Mouse (Mus musculus): ENCODE data around the gene Vipas39.
"Not testable (repeated sequence)": the region's sequence is repeated elsewhere in the genome, so short reads cannot be mapped to it uniquely, and the experiment has no call there.

The Vipas39 gene

GRCm38 (mm10) chr12:87266827-87267603 is 959 bp upstream of the Vipas39 start:
- DNase-seq, result peak; percentile 58

GRCm38 (mm10) chr12:87265444-87265843 is 612 bp downstream of the Vipas39 start:
- DNase-seq, result no peak

GRCm38 (mm10) chr12:87260562-87260961 is 5.5 kb downstream of the Vipas39 start:
- no peak for DNase-seq

GRCm38 (mm10) chr12:87256629-87257028 is 9.4 kb downstream of the Vipas39 start:
- no peak for DNase-seq

- no peak for DNase-seq
Observed at GRCm38 (mm10) chr12:87253878-87254277, 12.2 kb downstream of the Vipas39 start.

- no peak for DNase-seq
Observed at GRCm38 (mm10) chr12:87250161-87250560, 15.9 kb downstream of the Vipas39 start.

- no peak for DNase-seq
Observed at GRCm38 (mm10) chr12:87238632-87239031, 27.4 kb downstream of the Vipas39 start, which contains the start of gene Noxred1. Gene Noxred1, minus strand, starts transcription at chr12:87238732.

- DNase-seq, result no peak
Observed at GRCm38 (mm10) chr12:87236882-87237483, 29.1 kb downstream of the Vipas39 start.

GRCm38 (mm10) chr12:87230379-87230895 is 35.6 kb downstream of the Vipas39 start:
- DNase-seq, result no peak

GRCm38 (mm10) chr12:87229633-87230032 is 36.4 kb downstream of the Vipas39 start:
- no peak for DNase-seq

GRCm38 (mm10) chr12:87226801-87227200 is 39.3 kb downstream of the Vipas39 start:
- DNase-seq, result no peak

GRCm38 (mm10) chr12:87224950-87225349 is 41.1 kb downstream of the Vipas39 start:
- no peak for DNase-seq

- DNase-seq, result peak; percentile 26
Observed at GRCm38 (mm10) chr12:87219362-87219761, 46.7 kb downstream of the Vipas39 start.

GRCm38 (mm10) chr12:87217596-87217995 is 48.5 kb downstream of the Vipas39 start:
- no peak for DNase-seq

GRCm38 (mm10) chr12:87216053-87216452 is 50.0 kb downstream of the Vipas39 start:
- DNase-seq, result no peak

- no peak for DNase-seq
Observed at GRCm38 (mm10) chr12:87212844-87213606, 53.0 kb downstream of the Vipas39 start.

GRCm38 (mm10) chr12:87205789-87206188 is 60.3 kb downstream of the Vipas39 start:
- not testable (repeated sequence) for DNase-seq

- no peak for DNase-seq
Observed at GRCm38 (mm10) chr12:87201694-87202093, 64.4 kb downstream of the Vipas39 start.

GRCm38 (mm10) chr12:87199973-87200586 is 66.0 kb downstream of the Vipas39 start, which contains the start of gene Tmed8:
Gene Tmed8, minus strand, starts transcription at chr12:87200454.
- peak; percentile 92 for DNase-seq

GRCm38 (mm10) chr12:87199206-87199972 is 66.7 kb downstream of the Vipas39 start, which contains the start of gene Samd15:
Gene Samd15, plus strand, starts transcription at chr12:87199723.
- DNase-seq, result peak; percentile 59

- DNase-seq, result no peak
Observed at GRCm38 (mm10) chr12:87198792-87199191, 67.3 kb downstream of the Vipas39 start.

- no peak for DNase-seq
Observed at GRCm38 (mm10) chr12:87196310-87196709, 69.7 kb downstream of the Vipas39 start.

Measured in embryo, embryonic 11 days (tissue).